Mouse (Mus musculus) bone marrow macrophage, adult 2 months (primary cell): ENCODE results near the gene Tmem106b.

ENCODE experiments used
- CTCF ChIP-seq: IDR thresholded peaks from 2 replicates; pipeline ENCODE4 v1.5.1; 2012; ENCODE audit warnings: low read depth, mild to moderate bottlenecking, low read length, moderate library complexity
- POLR2A ChIP-seq: IDR thresholded peaks from 2 replicates; pipeline ENCODE4 v1.6.1; 2012; ENCODE audit warnings: mild to moderate bottlenecking, low read depth, low read length, borderline replicate concordance

GRCm38 (mm10) chr6:13100137-13100536, 30.6 kb downstream of the Tmem106b start:
- TF ChIP-seq POLR2A = no peak
- no peak for TF ChIP-seq CTCF
